Mouse (Mus musculus): ENCODE data around the gene Kcnk18.

GRCm38 (mm10) chr19:59267417-59267963, 48.5 kb downstream of the Kcnk18 start:
- TF ChIP-seq CTCF (IDR thresholded peaks at IDR 0.05; ENCODE audit: extremely low read depth, insufficient read length, insufficient replicate concordance, low read depth, low read length) (no peak), POLR2A (IDR thresholded peaks at IDR 0.05; ENCODE audit: low read depth, low read length) (no peak)

Measured in small intestine, adult 2 months (tissue).